Mouse (Mus musculus): Measurements from ENCODE around the gene Tars2. TPM values are rescaled to one million over a fixed set of nuclear protein-coding genes. Genes with fewer than 3 reads are reported as not detected.
"Not testable (repeated sequence)": the region's sequence is repeated elsewhere in the genome, so short reads cannot be mapped to it uniquely, and the experiment has no call there.

Tars2 gene
- total and polyA plus RNA-seq, 3 experiments = 49.6 to 50.3 (median 50.2) TPM

- no peak for DNase-seq
Observed at GRCm38 (mm10) chr3:95694808-95695703, 65.0 kb downstream of the Tars2 start.

- DNase-seq = peak; percentile 54
Observed at GRCm38 (mm10) chr3:95693821-95694807, 65.9 kb downstream of the Tars2 start.

GRCm38 (mm10) chr3:95692677-95693076, 67.3 kb downstream of the Tars2 start:
- DNase-seq = no peak

GRCm38 (mm10) chr3:95690552-95690951, 69.5 kb downstream of the Tars2 start:
- not testable (repeated sequence) for DNase-seq

Small RNA genes lying within 50 kb of the gene (microRNA-seq; reads per million reads assigned to microRNA genes)
- gene Mir7014 = 0.41 to 0.44 reads per million in 2 experiments

Other genes starting within 250 kb of the Tars2 start
- gene Ctss, start 233.4 kb downstream of the Tars2 start, total RNA-seq (2021) = 10 to 100 TPM; 51.8 to 57.1 TPM
- 5.5 and 8.0 TPM in 2 replicates for gene Ctss, start 233.4 kb downstream of the Tars2 start, polyA plus RNA-seq (2012; rRNA removed)
- gene Hormad1, start 200.5 kb downstream of the Tars2 start, total RNA-seq (2021) = not detected
- gene Hormad1, start 200.5 kb downstream of the Tars2 start, polyA plus RNA-seq (2012; rRNA removed) = not detected in 2 replicates
- gene Golph3l, start 171.3 kb downstream of the Tars2 start, total RNA-seq (2021) = 10 to 100 TPM; 39.3 to 52.5 TPM
- 2.1 and 2.3 TPM in 2 replicates for gene Golph3l, start 171.3 kb downstream of the Tars2 start, polyA plus RNA-seq (2012; rRNA removed)
- 100 to 1,000 TPM in 1 of 2 experiments, 10 to 100 TPM in 1; 82.5 to 104 TPM for gene Ensa, start 135.2 kb downstream of the Tars2 start, total RNA-seq (2021)
- 7.2 and 9.0 TPM in 2 replicates for gene Ensa, start 135.2 kb downstream of the Tars2 start, polyA plus RNA-seq (2012; rRNA removed)
- gene Mcl1, start 101.4 kb downstream of the Tars2 start, total RNA-seq (2021) = 100 to 1,000 TPM; 152 to 159 TPM
- 272 and 291 TPM in 2 replicates for gene Mcl1, start 101.4 kb downstream of the Tars2 start, polyA plus RNA-seq (2012; rRNA removed)
- gene Adamtsl4, start 72.3 kb downstream of the Tars2 start, total RNA-seq (2021) = 1 to 10 TPM; 6.0 to 8.8 TPM
- 11.0 and 17.4 TPM in 2 replicates for gene Adamtsl4, start 72.3 kb downstream of the Tars2 start, polyA plus RNA-seq (2012; rRNA removed)
- gene Ecm1, start 20.6 kb downstream of the Tars2 start, total RNA-seq (2021) = 100 to 1,000 TPM; 716 to 736 TPM
- 917 and 1,104 TPM in 2 replicates for gene Ecm1, start 20.6 kb downstream of the Tars2 start, polyA plus RNA-seq (2012; rRNA removed)
- 10 to 100 TPM; 46.4 to 59.6 TPM for gene Rprd2, start 58.7 kb upstream of the Tars2 start, total RNA-seq (2021)
- 6.3 and 8.1 TPM in 2 replicates for gene Rprd2, start 58.7 kb upstream of the Tars2 start, polyA plus RNA-seq (2012; rRNA removed)
- gene Prpf3, start 95.7 kb upstream of the Tars2 start, total RNA-seq (2021) = 10 to 100 TPM; 30.0 to 35.1 TPM
- 4.6 and 5.6 TPM in 2 replicates for gene Prpf3, start 95.7 kb upstream of the Tars2 start, polyA plus RNA-seq (2012; rRNA removed)
- 100 to 1,000 TPM; 309 to 364 TPM for gene Mrps21, start 111.3 kb upstream of the Tars2 start, total RNA-seq (2021)
- 12.3 and 13.0 TPM in 2 replicates for gene Mrps21, start 111.3 kb upstream of the Tars2 start, polyA plus RNA-seq (2012; rRNA removed)
- 1 to 10 TPM; 1.6 to 1.9 TPM for gene Ciart, start 122.0 kb upstream of the Tars2 start, total RNA-seq (2021)
- 2.4 and 4.0 TPM in 2 replicates for gene Ciart, start 122.0 kb upstream of the Tars2 start, polyA plus RNA-seq (2012; rRNA removed)
- 10 to 100 TPM; 13.0 to 15.2 TPM for gene BC028528, start 131.8 kb upstream of the Tars2 start, total RNA-seq (2021)
- gene BC028528, start 131.8 kb upstream of the Tars2 start, polyA plus RNA-seq (2012; rRNA removed) = 1.8 TPM in 2 replicates
- gene Aph1a, start 133.8 kb upstream of the Tars2 start, total RNA-seq (2021) = 100 to 1,000 TPM in 1 of 2 experiments, 10 to 100 TPM in 1; 76.0 to 135 TPM
- gene Aph1a, start 133.8 kb upstream of the Tars2 start, polyA plus RNA-seq (2012; rRNA removed) = 789 and 930 TPM in 2 replicates
- 1 to 10 TPM; 1.7 to 7.3 TPM for gene Car14, start 144.5 kb upstream of the Tars2 start, total RNA-seq (2021)
- gene Car14, start 144.5 kb upstream of the Tars2 start, polyA plus RNA-seq (2012; rRNA removed) = 1.0 and 1.2 TPM in 2 replicates
- 10 to 100 TPM; 81.0 to 98.6 TPM for gene Anp32e, start 169.0 kb upstream of the Tars2 start, total RNA-seq (2021)
- 5.8 and 7.4 TPM in 2 replicates for gene Anp32e, start 169.0 kb upstream of the Tars2 start, polyA plus RNA-seq (2012; rRNA removed)
- 10 to 100 TPM; 12.9 to 24.7 TPM for gene Plekho1, start 235.8 kb upstream of the Tars2 start, total RNA-seq (2021)
- 13.8 and 14.0 TPM in 2 replicates for gene Plekho1, start 235.8 kb upstream of the Tars2 start, polyA plus RNA-seq (2012; rRNA removed)